In genomic region chr5:96620618-96621017, GRCm38 (mm10) we compare ENCODE assay signal across 24 mouse cellular contexts.
DNase-seq lines count a peak whose midpoint lies in the region; ATAC-seq and TF ChIP-seq lines count a peak whose summit lies in the region.
"Had no signal": no experiment of that assay in that cellular context is flagged by ENCODE, and none has a peak within 500 bp of the region (broad histone marks: within the 10 kb centered on the region; RNA-seq: fewer than 3 reads in every experiment).

No protein-coding gene starts in this region.

- H3K4me3 ChIP-seq in stomach, postnatal 0 days (ENCODE audit: low read depth, low read length), result no peak overlapping the region
- no peak overlapping the region for H3K4me3 ChIP-seq in liver, postnatal 0 days (ENCODE audit: low read depth, low read length)
- H3K4me3 ChIP-seq: gastrocnemius, adult 2 months; heart, embryonic 10.5 days; hindbrain, embryonic 10.5 days; hindbrain, embryonic 13.5 days; intestine, embryonic 15.5 days had no signal

- no peak for TF ChIP-seq EP300 in stomach, postnatal 0 days (optimal IDR thresholded peaks at IDR 0.05)
- TF ChIP-seq EP300 in liver, postnatal 0 days (IDR thresholded peaks at IDR 0.05; ENCODE audit: low read depth), result no peak

- H3K4me2 ChIP-seq in stomach, postnatal 0 days (replicated peaks; ENCODE audit: low read depth), result no peak overlapping the region
- H3K4me2 ChIP-seq in liver, postnatal 0 days (ENCODE audit: low read depth, low read length), result no peak overlapping the region
- H3K4me2 ChIP-seq: hindbrain, embryonic 13.5 days; intestine, embryonic 15.5 days had no signal

- no peak overlapping the region for H3K27ac ChIP-seq in stomach, postnatal 0 days (replicated peaks)
- no peak overlapping the region for H3K27ac ChIP-seq in liver, postnatal 0 days (ENCODE audit: low read depth)
- H3K27ac ChIP-seq: gastrocnemius, adult 2 months; heart, embryonic 10.5 days; hindbrain, embryonic 10.5 days; hindbrain, embryonic 13.5 days; intestine, embryonic 15.5 days had no signal

- H3K36me3 ChIP-seq in stomach, postnatal 0 days (ENCODE audit: control insufficient read depth, insufficient read depth, low read length), result no peaks in the 10 kb centered on the region
- H3K36me3 ChIP-seq in liver, postnatal 0 days (replicated peaks; ENCODE audit: insufficient read depth, low read length), result no peaks in the 10 kb centered on the region
- H3K36me3 ChIP-seq: G1E; hindbrain, embryonic 10.5 days; hindbrain, embryonic 13.5 days; intestine, embryonic 15.5 days had no signal

- 72% methylated on average over 5 of the region's 5 CpGs for WGBS in stomach, postnatal 0 days
- whole genome bisulfite sequencing in liver, postnatal 0 days (ENCODE audit: insufficient replicate concordance), result 76% methylated on average over 5 of the region's 5 CpGs

- no peaks in the 10 kb centered on the region for H3K27me3 ChIP-seq in stomach, postnatal 0 days (ENCODE audit: control insufficient read depth, insufficient read depth, low read length)
- no peaks in the 10 kb centered on the region for H3K27me3 ChIP-seq in liver, postnatal 0 days (ENCODE audit: insufficient read depth, low read length)
- H3K27me3 ChIP-seq: CH12.LX; hindbrain, embryonic 13.5 days; intestine, embryonic 15.5 days had no signal

- 0 out of 2 replicates have a peak, but pooled peaks have one; percentile 3 for ATAC-seq in common myeloid progenitor, adult 5-6 weeks (replicated peaks; ENCODE audit: low read depth, poor library complexity, severe bottlenecking)
- peak; percentile 77 for ATAC-seq in stomach, postnatal 0 days (ENCODE audit: low FRiP score, low TSS enrichment)
- ATAC-seq in liver, postnatal 0 days, result no peak
- ATAC-seq: activated CD4-positive, CD25-positive, alpha-beta regulatory T cell, adult 4 months; forebrain, embryonic 14.5 days; forebrain, postnatal 0 days; hindbrain, embryonic 16.5 days; intestine, embryonic 15.5 days had no signal

- peak; percentile 8 for DNase-seq in 3134 (ENCODE audit: extremely low read depth, insufficient read length, low spot score)
- peak; percentile 72 for DNase-seq in 3T3-L1 (ENCODE audit: low read depth, low spot score)
- no peak for DNase-seq in stomach, postnatal 0 days (ENCODE audit: low spot score)
- no peak for DNase-seq in liver, postnatal 0 days
- no peak for DNase-seq in cerebellum, postnatal 14 days
- DNase-seq: B cell, adult 2 months; cerebellum, adult 18-20 months; cerebellum, adult 9-11 months; cerebellum, postnatal 36 days; forebrain, postnatal 0 days; gastrocnemius, adult 2 months; gastrocnemius, postnatal 14 days; heart, adult 18-20 months; heart, postnatal 36 days had no signal

- H3K9me3 ChIP-seq in stomach, postnatal 0 days (ENCODE audit: control insufficient read depth, low read length), result no peaks in the 10 kb centered on the region
- H3K9me3 ChIP-seq in liver, postnatal 0 days (ENCODE audit: low read length), result no peaks in the 10 kb centered on the region
- H3K9me3 ChIP-seq: G1E; heart, embryonic 10.5 days; hindbrain, embryonic 10.5 days; hindbrain, embryonic 13.5 days; intestine, embryonic 15.5 days had no signal

- no peak for TF ChIP-seq CTCF in stomach, postnatal 0 days (IDR thresholded peaks at IDR 0.05; ENCODE audit: low read depth)
- TF ChIP-seq CTCF in liver, postnatal 0 days (IDR thresholded peaks at IDR 0.05; ENCODE audit: low read depth), result no peak

- no peaks in the 10 kb centered on the region for H3K4me1 ChIP-seq in stomach, postnatal 0 days (replicated peaks; ENCODE audit: control insufficient read depth, insufficient read depth)
- no peaks in the 10 kb centered on the region for H3K4me1 ChIP-seq in liver, postnatal 0 days (ENCODE audit: insufficient read depth)
- H3K4me1 ChIP-seq: hindbrain, embryonic 10.5 days had no signal

- no peak overlapping the region for H3K9ac ChIP-seq in stomach, postnatal 0 days (ENCODE audit: low read length)
- H3K9ac ChIP-seq in liver, postnatal 0 days (replicated peaks), result no peak overlapping the region
- H3K9ac ChIP-seq: forebrain, postnatal 0 days; hindbrain, embryonic 13.5 days; intestine, embryonic 15.5 days had no signal

Comparison
In these comparisons a context has a peak if more than half of its experiments do, and no peak if none do; other contexts are left out.
1. DNase-seq: peak in 3134 (single experiment) and 3T3-L1 (single experiment); none in stomach, postnatal 0 days (single experiment), liver, postnatal 0 days (single experiment) and cerebellum, postnatal 14 days (0 of 2).